Mouse (Mus musculus): ENCODE data around the gene Lrrc29. TPM values are rescaled to one million over a fixed set of nuclear protein-coding genes. Genes with fewer than 3 reads are reported as not detected.

The Lrrc29 gene
- polyA plus RNA-seq, 1 experiment from 2014 or later = 4.3 TPM

DNA sequence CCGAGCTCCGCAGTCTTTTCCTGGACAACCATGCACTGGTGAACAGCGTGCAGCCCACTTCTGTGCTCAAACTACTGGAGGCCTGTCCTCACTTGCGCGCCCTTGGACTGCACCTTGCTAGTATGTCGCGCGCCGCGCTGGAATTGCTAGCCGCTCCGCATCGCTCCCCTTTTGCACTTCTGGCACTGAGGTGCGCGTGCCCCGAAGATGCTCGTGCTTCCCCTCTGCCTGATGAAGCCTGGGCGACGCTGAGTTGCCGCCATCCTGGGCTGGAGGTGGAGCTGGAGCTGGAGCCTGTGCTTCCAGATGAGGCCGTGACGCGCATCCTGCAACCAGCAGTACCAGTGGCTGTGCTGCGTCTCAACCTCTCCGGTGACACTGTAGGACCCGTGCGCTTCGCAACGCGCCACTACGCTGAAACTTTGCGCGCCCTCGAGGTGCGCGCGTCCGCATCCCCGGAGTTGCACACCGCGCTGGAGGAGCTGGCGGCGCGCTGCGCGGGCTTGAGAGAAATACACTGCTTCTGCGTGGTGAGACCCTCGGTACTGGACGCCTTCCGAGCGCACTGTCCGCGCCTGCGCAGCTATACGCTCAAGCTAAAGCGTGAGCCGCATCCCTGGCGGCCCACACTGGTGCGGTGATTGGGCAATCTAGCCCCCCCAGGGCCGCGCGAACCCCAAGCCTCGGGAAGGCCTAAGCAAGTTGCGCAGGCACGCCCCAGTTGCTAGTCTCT is 57.6 kb downstream of the Lrrc29 start:
- DNase-seq (ENCODE audit: low spot score) = no peak

DNA sequence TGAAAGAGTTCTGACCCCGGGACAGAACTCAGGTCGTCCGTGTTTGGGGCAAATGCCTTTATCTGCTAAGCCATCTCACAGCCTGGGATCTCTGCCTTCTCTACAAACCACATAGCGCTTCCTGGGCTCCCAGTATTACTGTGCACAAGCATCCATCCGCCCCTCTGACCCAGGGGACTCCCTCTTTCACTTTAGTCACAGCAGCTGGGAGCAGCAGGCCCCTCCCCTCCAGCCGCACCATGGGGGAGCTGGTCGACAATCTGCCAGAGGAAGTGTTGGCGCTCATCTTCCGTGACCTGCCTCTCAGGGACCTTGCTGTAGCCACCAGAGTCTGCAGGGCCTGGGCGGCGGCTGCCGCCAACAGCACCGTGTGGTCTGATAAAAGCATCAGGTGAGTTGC is 59.3 kb downstream of the Lrrc29 start:
- DNase-seq (ENCODE audit: low spot score) = peak; percentile 41

DNA sequence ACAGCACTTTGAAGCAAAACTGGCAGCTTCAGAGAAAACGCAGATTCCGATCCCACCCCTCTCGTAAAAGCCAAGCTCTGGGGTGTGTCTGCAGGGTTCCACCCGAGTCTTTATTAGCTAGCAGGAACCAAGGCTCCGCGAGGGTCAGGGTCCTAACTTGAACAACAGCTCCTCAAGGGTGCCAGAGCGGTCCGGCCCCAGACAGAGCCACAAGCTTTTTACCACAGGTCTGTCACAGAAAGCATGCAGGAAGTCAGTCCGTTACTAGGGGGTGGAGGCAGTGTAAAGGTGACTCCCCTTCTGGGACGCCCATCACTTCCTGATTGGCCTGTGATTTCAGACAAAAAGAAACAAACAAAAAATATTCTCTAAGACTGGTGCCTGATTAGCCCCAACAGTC is 61.0 kb downstream of the Lrrc29 start:
- DNase-seq (ENCODE audit: low spot score) = peak; percentile 64

DNA sequence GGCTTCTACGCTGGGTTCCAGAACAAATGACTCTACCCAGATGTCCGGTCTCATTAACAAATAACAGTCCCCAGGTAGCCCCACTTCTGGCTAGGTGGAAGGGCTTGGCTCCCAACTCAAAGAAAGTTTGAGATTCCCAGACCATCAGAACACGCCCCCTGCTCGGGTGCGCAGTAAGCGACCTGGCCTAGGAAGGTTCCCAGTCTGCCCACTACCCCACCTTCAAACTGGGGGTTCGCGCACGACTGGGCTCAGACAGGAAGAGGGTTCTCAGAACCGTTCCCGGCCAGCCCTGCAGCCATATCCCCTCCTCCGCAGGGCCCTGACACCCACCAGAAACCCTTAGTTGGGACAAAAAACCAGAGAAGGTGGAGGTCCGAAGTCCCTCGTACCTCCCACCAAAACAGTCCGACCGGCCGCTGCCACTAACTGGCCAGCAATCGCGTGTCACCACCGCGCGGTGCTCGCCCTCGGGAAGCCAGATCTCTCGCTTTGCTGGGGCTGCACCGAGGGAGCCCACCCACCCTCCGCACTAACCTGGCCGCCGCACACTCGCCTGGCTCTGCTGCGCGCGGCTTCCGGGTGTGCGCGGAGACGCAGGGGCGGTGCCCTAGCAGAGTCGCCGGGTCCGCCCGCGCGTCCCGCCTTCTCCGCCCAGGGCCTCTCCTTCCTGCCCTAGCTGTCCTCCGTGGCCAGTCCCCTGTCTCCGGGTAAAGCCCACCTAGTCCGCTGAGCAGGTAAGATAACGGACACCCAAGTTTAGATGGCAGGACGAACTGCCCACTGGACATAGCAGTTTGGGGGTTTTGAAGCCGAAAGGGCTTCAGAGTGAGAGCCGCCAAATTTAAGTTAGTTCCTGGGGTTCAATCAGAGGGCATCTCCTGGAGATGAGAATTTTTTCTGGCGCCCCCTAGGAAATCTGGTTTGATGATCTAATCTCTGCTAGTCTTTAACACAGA is 61.8 kb downstream of the Lrrc29 start, which contains the start of the genes Tradd and Fbxl8:
Tradd (minus strand) TSS at position 586 of the 959 bp plus-strand sequence.
Fbxl8 (plus strand) TSS at position 625 of the 959 bp plus-strand sequence.
- DNase-seq (ENCODE audit: low spot score) = peak; percentile 74

DNA sequence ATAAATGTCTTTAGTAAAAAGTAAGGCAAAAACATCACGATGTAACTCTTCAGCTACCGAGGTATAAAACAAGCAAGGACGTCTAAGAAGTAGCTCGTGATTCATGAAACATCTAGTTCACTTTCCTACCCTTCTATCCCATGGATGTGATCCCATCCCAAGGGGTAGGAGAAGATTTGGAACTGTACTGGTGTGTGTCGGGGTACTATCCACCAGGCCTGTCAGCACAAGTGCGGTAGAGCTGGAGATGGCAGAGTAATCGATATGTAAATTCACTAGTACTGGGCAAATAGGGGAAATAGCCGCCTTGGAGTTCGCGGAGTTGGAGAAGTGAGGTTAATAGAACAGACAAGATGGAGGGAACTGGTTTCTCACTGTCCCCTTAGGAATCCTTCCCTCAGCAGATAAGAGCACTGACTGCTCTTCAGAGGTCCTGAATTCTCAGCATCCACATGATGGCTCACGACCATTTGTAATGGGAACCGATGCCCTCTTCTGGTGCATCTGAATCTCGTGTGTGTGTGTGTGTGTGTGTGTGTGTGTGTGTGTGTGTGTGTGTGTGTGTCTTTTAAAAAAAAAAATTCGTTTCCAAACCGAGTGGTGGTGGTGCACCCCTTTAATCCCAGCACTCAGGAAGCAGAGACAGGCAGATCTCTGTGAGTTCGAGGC is 62.7 kb downstream of the Lrrc29 start:
- no peak for DNase-seq (ENCODE audit: low spot score)

MicroRNAs within 50 kb of the gene (microRNA counts, 519-probe panel; counts per million panel counts)
- 473 counts per million, percentile 71 among the panel's probes with 10 or more counts for microRNA mmu-miR-328

Small RNAs within 50 kb of the gene (microRNA-seq; reads per million reads assigned to microRNA genes)
- gene Gm27320 (ENCODE audit: borderline number of aligned reads) (not detected), gene Mir328 (ENCODE audit: borderline number of aligned reads) (251 reads per million, percentile 56 among the genes with 10 or more reads in this experiment)

Other genes starting within 250 kb of the Lrrc29 start
- not detected in 2 replicates for gene Ces3b, start 242.5 kb downstream of the Lrrc29 start, polyA plus RNA-seq (2015; fragmentation: Nextera tagmentation; extraction: Ambion mirVana)
- 0.06 and 0.14 TPM in 2 replicates for gene Ces4a, start 194.5 kb downstream of the Lrrc29 start, polyA plus RNA-seq (2015; fragmentation: Nextera tagmentation; extraction: Ambion mirVana)
- 68.5 and 77.3 TPM in 2 replicates for gene Cbfb, start 155.6 kb downstream of the Lrrc29 start, polyA plus RNA-seq (2015; fragmentation: Nextera tagmentation; extraction: Ambion mirVana)
- 18.1 and 18.6 TPM in 2 replicates for gene D230025D16Rik, start 101.1 kb downstream of the Lrrc29 start, polyA plus RNA-seq (2015; fragmentation: Nextera tagmentation; extraction: Ambion mirVana)
- gene B3gnt9, start 71.1 kb downstream of the Lrrc29 start, polyA plus RNA-seq (2015; fragmentation: Nextera tagmentation; extraction: Ambion mirVana) = 4.9 and 5.6 TPM in 2 replicates
- 51.0 and 57.0 TPM in 2 replicates for gene Tradd, start 61.7 kb downstream of the Lrrc29 start, polyA plus RNA-seq (2015; fragmentation: Nextera tagmentation; extraction: Ambion mirVana)
- 7.6 and 8.2 TPM in 2 replicates for gene Fbxl8, start 61.6 kb downstream of the Lrrc29 start, polyA plus RNA-seq (2015; fragmentation: Nextera tagmentation; extraction: Ambion mirVana)
- gene Hsf4, start 56.5 kb downstream of the Lrrc29 start, polyA plus RNA-seq (2015; fragmentation: Nextera tagmentation; extraction: Ambion mirVana) = not detected in 2 replicates
- 0.42 and 0.47 TPM in 2 replicates for gene Nol3, start 50.1 kb downstream of the Lrrc29 start, polyA plus RNA-seq (2015; fragmentation: Nextera tagmentation; extraction: Ambion mirVana)
- 3.2 and 4.2 TPM in 2 replicates for gene 4931428F04Rik, start 36.4 kb downstream of the Lrrc29 start, polyA plus RNA-seq (2015; fragmentation: Nextera tagmentation; extraction: Ambion mirVana)
- gene Exoc3l, start 30.2 kb downstream of the Lrrc29 start, polyA plus RNA-seq (2015; fragmentation: Nextera tagmentation; extraction: Ambion mirVana) = 4.0 and 5.1 TPM in 2 replicates
- 81.7 and 103 TPM in 2 replicates for gene E2f4, start 28.6 kb downstream of the Lrrc29 start, polyA plus RNA-seq (2015; fragmentation: Nextera tagmentation; extraction: Ambion mirVana)
- gene Elmo3, start 20.7 kb downstream of the Lrrc29 start, polyA plus RNA-seq (2015; fragmentation: Nextera tagmentation; extraction: Ambion mirVana) = 9.3 and 9.4 TPM in 2 replicates
- gene Tmem208, start 76 bp upstream of the Lrrc29 start, polyA plus RNA-seq (2015; fragmentation: Nextera tagmentation; extraction: Ambion mirVana) = 145 and 149 TPM in 2 replicates
- gene Fhod1, start 21.7 kb upstream of the Lrrc29 start, polyA plus RNA-seq (2015; fragmentation: Nextera tagmentation; extraction: Ambion mirVana) = 0.85 and 1.1 TPM in 2 replicates
- 0.48 and 0.60 TPM in 2 replicates for gene Slc9a5, start 22.6 kb upstream of the Lrrc29 start, polyA plus RNA-seq (2015; fragmentation: Nextera tagmentation; extraction: Ambion mirVana)
- gene Plekhg4, start 47.0 kb upstream of the Lrrc29 start, polyA plus RNA-seq (2015; fragmentation: Nextera tagmentation; extraction: Ambion mirVana) = 0.09 and 0.21 TPM in 2 replicates
- gene Kctd19, start 87.2 kb upstream of the Lrrc29 start, polyA plus RNA-seq (2015; fragmentation: Nextera tagmentation; extraction: Ambion mirVana) = 0.04 and 0.31 TPM in 2 replicates
- gene Lrrc36, start 87.3 kb upstream of the Lrrc29 start, polyA plus RNA-seq (2015; fragmentation: Nextera tagmentation; extraction: Ambion mirVana) = 0.28 and 0.47 TPM in 2 replicates
- 31.9 and 42.4 TPM in 2 replicates for gene Tppp3, start 145.2 kb upstream of the Lrrc29 start, polyA plus RNA-seq (2015; fragmentation: Nextera tagmentation; extraction: Ambion mirVana)
- gene Zdhhc1, start 170.6 kb upstream of the Lrrc29 start, polyA plus RNA-seq (2015; fragmentation: Nextera tagmentation; extraction: Ambion mirVana) = 5.8 and 6.9 TPM in 2 replicates
- 0.26 and 0.28 TPM in 2 replicates for gene Hsd11b2, start 192.5 kb upstream of the Lrrc29 start, polyA plus RNA-seq (2015; fragmentation: Nextera tagmentation; extraction: Ambion mirVana)
- 97.3 and 105 TPM in 2 replicates for gene Atp6v0d1, start 239.8 kb upstream of the Lrrc29 start, polyA plus RNA-seq (2015; fragmentation: Nextera tagmentation; extraction: Ambion mirVana)

All from thymus, postnatal 0 days (tissue).